Mouse (Mus musculus) MEL (cell line): ENCODE measurements around the gene Sim2.

ENCODE experiments used
- BHLHE40 ChIP-seq: IDR thresholded peaks from 2 replicates; pipeline ENCODE4 v1.6.1; 2012; ENCODE audit warnings: low read depth, mild to moderate bottlenecking, inconsistent platforms, low read length, improper control_type of control experiment, borderline replicate concordance
- CTCF ChIP-seq, 3 experiments: IDR thresholded peaks in 2 of 3; conservative IDR thresholded peaks in 1 of 3; 2 replicates each; pipeline ENCODE4 v1.5.1; 2011 to 2012; ENCODE audit warnings: low read length in 3 of 3, low read depth in 2 of 3, mild to moderate bottlenecking in 2 of 3, improper control_type of control experiment in 1 of 3, inconsistent platforms in 1 of 3, mixed read lengths in 1 of 3, moderate library complexity in 1 of 3; ENCODE audit not compliant: control insufficient read depth in 1 of 3, insufficient read depth in 1 of 3, poor library complexity in 1 of 3, severe bottlenecking in 1 of 3
- ETS1 ChIP-seq: IDR thresholded peaks from 2 replicates; pipeline ENCODE4 v1.6.1; 2012; ENCODE audit warnings: low read depth, mild to moderate bottlenecking, inconsistent platforms, low read length, improper control_type of control experiment, moderate library complexity
- MAX ChIP-seq: IDR thresholded peaks from 2 replicates; pipeline ENCODE4 v1.6.1; 2011; ENCODE audit warnings: low read length, improper control_type of control experiment
- NRF1 ChIP-seq: IDR thresholded peaks from 2 replicates; pipeline ENCODE4 v1.6.1; 2014; ENCODE audit warnings: low read depth, mild to moderate bottlenecking, inconsistent platforms, low read length, improper control_type of control experiment, moderate library complexity; ENCODE audit not compliant: poor library complexity, insufficient read depth, severe bottlenecking
- POLR2A ChIP-seq, 2 experiments: IDR thresholded peaks; 2 replicates each; pipeline ENCODE4 v1.6.1; 2011 to 2012; ENCODE audit warnings: low read length in 2 of 2, mild to moderate bottlenecking in 2 of 2, control low read depth in 1 of 2, improper control_type of control experiment in 1 of 2, low read depth in 1 of 2, moderate library complexity in 1 of 2; ENCODE audit not compliant: control insufficient read depth in 1 of 2, insufficient read depth in 1 of 2, poor library complexity in 1 of 2
- TAL1 ChIP-seq: IDR thresholded peaks from 2 replicates; pipeline ENCODE4 v1.6.1; 2012; ENCODE audit warnings: mild to moderate bottlenecking, inconsistent platforms, low read length, moderate library complexity, mixed read lengths

- no peak for TF ChIP-seq BHLHE40
- TF ChIP-seq MAX = no peak
- no peak for TF ChIP-seq TAL1
- TF ChIP-seq CTCF (IDR thresholded peaks at IDR 0.05 in 2 of 3, conservative IDR thresholded peaks at IDR 0.05 in 1 of 3; ENCODE audit: control insufficient read depth in 1 of 3, insufficient read depth in 1 of 3, low read depth in 2 of 3, low read length in 3 of 3, poor library complexity in 1 of 3, severe bottlenecking in 1 of 3) = no peak
- no peak for TF ChIP-seq NRF1
- TF ChIP-seq POLR2A (IDR thresholded peaks at IDR 0.05; ENCODE audit: control insufficient read depth in 1 of 2, insufficient read depth in 1 of 2, low read depth in 1 of 2, low read length in 2 of 2, poor library complexity in 1 of 2) = no peak
- no peak for TF ChIP-seq ETS1
Measured at GRCm38 (mm10) chr16:94085603-94086285, 1.0 kb downstream of the Sim2 start.
